Mouse (Mus musculus) spleen, adult 2 months (tissue): ENCODE results near the gene Tnrc6b. TPM values are rescaled to one million over a fixed set of nuclear protein-coding genes. Genes with fewer than 3 reads are reported as not detected.
A peak's percentile ranks its signal among the peaks of the same experiment; 100 is the strongest.

Experiments
- DNase-seq, 2 experiments: peaks; one replicate each; pipeline versions ENCODE4 v3.0.0 to v3.0.0-alpha.2; 2012 to 2021; ENCODE audit warnings: low spot score in 2 of 2, low read depth in 1 of 2
- H3K27ac ChIP-seq: fragments of 200-500 bp; 2 replicates; pipeline ENCODE4 v1.5.1; 2012; ENCODE audit warnings: low read length, inconsistent platforms; ENCODE audit not compliant: insufficient read depth
- H3K27me3 ChIP-seq: fragments of 200-500 bp; 2 replicates; pipeline ENCODE4 v1.6.1; 2012; ENCODE audit warnings: mild to moderate bottlenecking, moderate library complexity, low read length, inconsistent platforms; ENCODE audit not compliant: control insufficient read depth, insufficient read depth
- H3K36me3 ChIP-seq: fragments of 200-500 bp; 2 replicates; pipeline ENCODE4 v1.6.1; 2012; ENCODE audit warnings: mild to moderate bottlenecking, low read length, inconsistent platforms; ENCODE audit not compliant: control insufficient read depth, insufficient read depth
- H3K4me1 ChIP-seq: fragments of 200-500 bp; 2 replicates; pipeline ENCODE4 v1.6.1; 2011; ENCODE audit warnings: inconsistent platforms; ENCODE audit not compliant: control insufficient read depth, insufficient read depth, insufficient read length
- H3K4me3 ChIP-seq: fragments of 200-500 bp; 2 replicates; pipeline ENCODE4 v1.5.1; 2011; ENCODE audit warnings: mild to moderate bottlenecking, inconsistent platforms; ENCODE audit not compliant: insufficient read depth, insufficient read length; ENCODE audit errors: extremely low read depth
- CTCF ChIP-seq: fragments of 200-500 bp; IDR thresholded peaks from 2 replicates; pipeline ENCODE4 v1.5.1; 2011; ENCODE audit warnings: mild to moderate bottlenecking, inconsistent platforms; ENCODE audit not compliant: insufficient read depth, insufficient read length, insufficient replicate concordance; ENCODE audit errors: extremely low read depth
- POLR2A ChIP-seq: fragments of 200-500 bp; IDR thresholded peaks from 2 replicates; pipeline ENCODE4 v1.6.1; 2011; ENCODE audit warnings: low read depth, low read length, inconsistent platforms
- WGBS: fragments of 180-500 bp; shearing (Covaris S2); methylation state at CpG from one replicate; pipeline ENCODE4 v1.1.7; 2018; 5-methylcytosine and 5-hydroxymethylcytosine counted together
- polyA plus RNA-seq: library from polyadenylated mRNA; depleted of rRNA; stranded (reverse); fragments of >200 nt; gene quantifications from 2 replicates; pipeline ENCODE4 v1.2.3, GENCODE M21; 2012

Tnrc6b gene
- polyA plus RNA-seq, 1 experiment, result 22.3 TPM

DNA sequence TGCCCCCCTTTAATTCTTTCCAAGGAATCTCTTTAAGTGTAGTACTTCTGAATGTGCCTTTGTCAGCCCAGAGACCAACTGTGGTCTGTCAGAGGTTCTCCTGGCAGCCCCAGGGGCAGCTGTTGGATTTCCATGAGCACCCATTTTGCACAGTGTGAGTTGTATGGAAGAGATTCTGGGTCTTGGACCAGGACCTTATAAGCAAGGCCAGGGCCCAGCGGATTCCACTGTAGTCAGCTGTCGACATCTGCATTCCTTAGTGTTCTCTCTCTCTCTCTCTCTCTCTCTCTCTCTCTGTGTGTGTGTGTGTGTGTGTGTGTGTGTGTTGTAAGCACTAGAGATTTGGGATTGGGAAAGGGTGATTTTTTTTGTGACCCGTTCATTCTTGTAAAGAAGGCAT is 225.6 kb downstream of the Tnrc6b start:
- no peak for TF ChIP-seq CTCF
- Histone ChIP-seq H3K4me3 (no peak overlapping the region), H3K36me3 (peaks cover 5% of the 10 kb centered on the region), H3K27ac (no peak overlapping the region), H3K4me1 (peaks cover 9% of the 10 kb centered on the region; the same call in 1 of the 2 replicates), H3K27me3 (no peaks in the 10 kb centered on the region)
- WGBS, result 95% methylated on average over 3 of the region's 3 CpGs
- DNase-seq, result no peak

DNA sequence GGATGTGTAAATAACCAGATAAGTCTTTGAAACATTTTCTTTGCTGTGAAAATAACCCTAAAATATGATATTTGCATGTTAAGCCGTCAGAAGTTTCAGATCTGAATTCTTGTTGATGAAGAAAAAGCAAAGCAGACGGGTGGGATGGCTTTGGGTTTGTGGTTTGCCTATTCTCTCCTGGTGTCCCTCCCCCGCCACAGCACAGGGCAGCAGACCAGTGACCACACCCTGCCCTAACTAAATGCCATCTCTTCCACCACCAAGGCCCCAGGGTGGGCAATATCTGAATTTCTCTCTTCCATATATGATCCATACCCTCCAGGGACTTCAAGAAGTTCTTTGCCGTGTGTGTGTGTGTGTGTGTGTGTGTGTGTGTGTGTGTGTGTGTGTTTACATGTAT is 227.5 kb downstream of the Tnrc6b start:
- no peaks in the 10 kb centered on the region for H3K27me3 ChIP-seq
- H3K4me1 ChIP-seq, result peaks cover 9% of the 10 kb centered on the region; the same call in 1 of the 2 replicates
- 38% methylated on average over 4 of the region's 4 CpGs for WGBS
- no peak overlapping the region for H3K27ac ChIP-seq
- H3K36me3 ChIP-seq, result no peaks in the 10 kb centered on the region; the same call in 1 of the 2 replicates
- no peak for TF ChIP-seq POLR2A
- TF ChIP-seq CTCF, result no peak
- H3K4me3 ChIP-seq, result no peak overlapping the region
- DNase-seq, result no peak

DNA sequence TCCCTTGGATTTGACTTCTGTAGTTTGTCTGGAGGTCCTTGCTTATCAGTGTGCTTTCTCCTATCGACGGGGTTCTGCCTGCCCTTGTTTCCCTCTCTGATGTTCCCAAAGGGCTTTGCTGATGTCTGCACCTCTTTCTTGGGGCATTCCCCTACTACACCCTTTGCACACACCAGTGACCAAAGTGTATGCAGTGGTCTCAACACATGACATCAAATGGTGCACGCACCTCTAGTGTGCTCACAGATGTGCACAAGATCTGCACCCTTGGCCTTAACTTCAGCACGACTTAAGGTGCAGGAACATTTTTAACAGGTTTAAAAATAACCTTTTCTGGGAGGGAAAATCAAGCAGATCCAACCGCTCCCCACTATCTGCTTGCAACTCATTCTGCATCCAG is 228.3 kb downstream of the Tnrc6b start:
- Histone ChIP-seq H3K27ac (no peak overlapping the region), H3K4me1 (peaks cover 9% of the 10 kb centered on the region; the same call in 1 of the 2 replicates), H3K36me3 (no peaks in the 10 kb centered on the region; the same call in 1 of the 2 replicates), H3K27me3 (no peaks in the 10 kb centered on the region), H3K4me3 (no peak overlapping the region)
- WGBS, result 66% methylated on average over 5 of the region's 5 CpGs
- no peak for TF ChIP-seq POLR2A
- no peak for TF ChIP-seq CTCF
- no peak for DNase-seq

DNA sequence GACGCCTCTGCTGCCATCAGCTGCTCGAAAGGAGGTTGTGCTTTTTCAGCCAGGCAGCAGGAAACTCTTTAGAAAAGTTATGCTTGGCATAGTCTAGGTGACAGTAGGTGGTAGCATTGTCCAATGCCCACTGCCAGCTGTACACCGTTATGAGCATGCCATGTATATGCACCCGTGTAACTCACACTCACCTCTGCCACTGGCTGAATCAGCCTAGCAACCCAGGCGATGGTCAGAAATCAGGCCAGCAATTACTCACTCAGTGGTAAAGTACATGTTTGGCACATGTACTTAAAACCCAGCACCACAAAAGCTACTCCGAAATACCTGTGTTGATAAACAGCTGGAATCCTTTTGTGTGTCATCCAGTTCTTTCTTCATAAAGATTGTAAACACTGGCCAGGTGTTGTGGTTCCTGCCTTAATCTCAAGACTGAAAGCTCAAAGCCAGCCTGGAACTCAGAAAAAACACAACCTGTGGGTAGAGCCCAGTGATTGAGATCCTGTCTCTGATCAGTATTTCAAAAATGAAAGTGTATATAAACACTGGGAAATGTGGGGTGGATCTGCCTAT is 230.4 kb downstream of the Tnrc6b start:
- DNase-seq, result no peak
- peaks cover 9% of the 10 kb centered on the region; the same call in 1 of the 2 replicates for H3K4me1 ChIP-seq
- no peaks in the 10 kb centered on the region; the same call in 1 of the 2 replicates for H3K36me3 ChIP-seq
- WGBS, result 78% methylated on average over 6 of the region's 6 CpGs
- no peaks in the 10 kb centered on the region for H3K27me3 ChIP-seq
- H3K4me3 ChIP-seq, result no peak overlapping the region
- no peak overlapping the region for H3K27ac ChIP-seq
- no peak for TF ChIP-seq CTCF
- no peak for TF ChIP-seq POLR2A

DNA sequence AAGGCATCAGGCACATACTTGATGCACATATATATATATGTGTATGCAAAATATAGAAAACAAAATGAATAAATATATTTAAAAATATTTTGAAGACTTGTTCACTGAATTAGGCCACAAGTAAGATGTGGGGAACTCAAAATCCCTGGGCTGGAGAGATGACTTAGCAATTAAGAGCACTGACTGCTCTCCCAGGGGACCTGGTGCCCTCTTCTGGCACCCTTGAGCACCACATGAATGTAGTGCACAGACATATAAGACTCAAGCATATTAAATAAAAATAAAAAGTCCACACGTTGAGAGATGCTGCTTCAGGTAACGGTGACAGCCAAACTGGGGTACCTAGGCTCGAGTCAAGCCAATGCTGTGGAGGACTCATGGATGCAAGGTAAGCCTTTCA is 234.7 kb downstream of the Tnrc6b start:
- WGBS, result 29% methylated on average over 3 of the region's 3 CpGs
- Histone ChIP-seq H3K4me1 (peaks cover 10% of the 10 kb centered on the region), H3K27ac (no peak overlapping the region), H3K4me3 (no peak overlapping the region), H3K27me3 (no peaks in the 10 kb centered on the region), H3K36me3 (no peaks in the 10 kb centered on the region; the same call in 1 of the 2 replicates)
- peak; percentile 36; the same call in 1 of the 2 replicates for TF ChIP-seq CTCF
- no peak for TF ChIP-seq POLR2A
- peak; percentile 38 to 46 for DNase-seq

DNA sequence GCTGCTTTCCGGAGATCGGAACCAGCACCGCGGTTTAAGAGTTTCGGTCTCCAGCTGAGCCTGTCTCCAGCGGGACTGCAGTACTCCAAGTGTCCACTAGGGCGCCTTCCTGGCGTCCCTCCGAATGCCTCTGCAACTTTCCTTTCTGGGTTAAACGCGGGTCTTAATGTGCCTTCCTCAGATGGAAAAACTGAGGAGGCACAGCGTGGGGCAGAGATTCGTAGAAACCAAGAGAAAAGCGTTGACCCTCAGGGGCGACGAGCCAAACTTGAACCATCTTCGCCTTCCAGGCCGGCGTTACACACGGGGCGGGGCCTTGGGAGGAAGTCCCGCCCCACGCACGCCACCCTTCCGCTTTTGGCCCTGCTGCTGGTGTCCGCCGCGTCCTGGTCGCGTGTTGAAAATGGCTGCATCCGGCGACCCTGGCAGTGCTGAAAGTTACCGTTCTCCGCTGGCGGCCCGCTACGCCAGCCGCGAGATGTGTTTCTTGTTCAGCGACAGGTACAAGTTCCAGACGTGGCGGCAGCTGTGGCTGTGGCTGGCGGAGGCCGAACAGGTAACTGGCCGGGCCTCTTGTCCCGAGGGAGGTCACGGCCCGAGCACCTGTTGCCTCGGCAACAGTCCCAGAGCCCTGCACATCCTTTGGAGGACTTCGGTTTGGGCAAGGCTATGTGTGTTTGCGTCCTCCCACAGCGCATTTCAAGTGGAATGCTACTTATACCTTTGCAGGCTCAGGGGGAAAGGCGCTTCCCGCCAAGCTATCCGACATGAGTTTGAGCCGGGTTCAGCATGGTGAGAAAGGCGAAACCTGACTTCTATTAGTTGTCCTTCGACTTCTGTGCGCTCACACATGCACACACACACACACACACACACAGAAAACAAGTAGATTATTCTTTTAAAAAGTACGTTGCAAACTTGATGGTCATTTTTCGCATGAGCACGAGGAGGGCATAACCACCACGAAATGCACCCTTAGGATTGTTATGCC is 237.3 kb downstream of the Tnrc6b start, which contains the start of gene Adsl:
Gene Adsl, plus strand, starts transcription at position 346 of the 991 bp plus-strand sequence.
- Histone ChIP-seq H3K36me3 (peaks cover 12% of the 10 kb centered on the region), H3K4me3 (peak within 1 kb of the TSS; percentile 92), H3K27ac (peak within 1 kb of the TSS; percentile 86), H3K4me1 (peaks cover 10% of the 10 kb centered on the region), H3K27me3 (no peaks in the 10 kb centered on the region)
- WGBS, result under 1% methylated on average over 63 of the region's 63 CpGs
- peak; percentile 82 to 83 for DNase-seq
- TF ChIP-seq POLR2A, result peak; percentile 48; the same call in 1 of the 2 replicates
- TF ChIP-seq CTCF, result peak; percentile 92

DNA sequence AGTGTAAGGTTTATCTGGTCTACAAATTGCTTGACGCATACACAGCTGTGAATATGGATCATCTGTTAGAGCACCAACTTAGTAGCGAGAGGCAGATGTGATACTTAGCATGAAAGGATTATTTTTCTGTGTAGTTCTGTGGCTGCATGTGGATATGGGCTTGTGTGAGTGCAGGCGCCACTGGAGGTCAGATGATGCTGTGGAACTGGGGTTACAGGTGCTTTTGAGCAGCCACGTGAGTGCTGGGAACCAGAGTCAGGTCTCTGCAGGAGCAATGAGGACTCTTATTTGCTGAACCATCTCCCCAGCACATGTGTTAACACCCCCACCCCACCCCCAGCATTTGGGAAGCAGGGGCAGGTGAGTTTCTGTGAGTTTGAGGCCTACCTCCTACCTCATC is 238.3 kb downstream of the Tnrc6b start:
- no peak for DNase-seq
- 36% methylated on average over 4 of the region's 4 CpGs for WGBS
- peak overlapping the region; percentile 92; the same call in 1 of the 2 replicates for H3K4me3 ChIP-seq
- H3K27me3 ChIP-seq, result no peaks in the 10 kb centered on the region
- peaks cover 18% of the 10 kb centered on the region for H3K36me3 ChIP-seq
- H3K27ac ChIP-seq, result no peak overlapping the region
- TF ChIP-seq POLR2A, result no peak
- TF ChIP-seq CTCF, result no peak
- H3K4me1 ChIP-seq, result peaks cover 10% of the 10 kb centered on the region
